Mouse (Mus musculus) Muller cell, postnatal 12 days (primary cell): Measurements from ENCODE around the gene Gm9611.
"Not testable (repeated sequence)": the region's sequence is repeated elsewhere in the genome, so short reads cannot be mapped to it uniquely, and the experiment has no call there.

ENCODE experiments used
- DNase-seq: peaks from one replicate; pipeline ENCODE4 v3.0.0-alpha.2; 2015; ENCODE audit errors: inconsistent ontology term

The Gm9611 gene

GRCm38 (mm10) chr14:42297258-42297657 lies at the start of gene Gm9611:
Gene Gm9611 (minus strand): TSS chr14:42297358.
- not testable (repeated sequence) for DNase-seq

GRCm38 (mm10) chr14:42309910-42310309 lies 12.8 kb upstream of the Gm9611 start, which contains the start of gene Gm7995:
Gene Gm7995 (plus strand): TSS chr14:42310210.
- not testable (repeated sequence) for DNase-seq

- DNase-seq, result not testable (repeated sequence)
Measured at GRCm38 (mm10) chr14:42259948-42260347, 37.2 kb downstream of the Gm9611 start, which contains the start of gene Gm17026. Gene Gm17026 (minus strand): TSS chr14:42260048.
